8 mouse cellular contexts compared by ENCODE assay signal in the genomic region with DNA sequence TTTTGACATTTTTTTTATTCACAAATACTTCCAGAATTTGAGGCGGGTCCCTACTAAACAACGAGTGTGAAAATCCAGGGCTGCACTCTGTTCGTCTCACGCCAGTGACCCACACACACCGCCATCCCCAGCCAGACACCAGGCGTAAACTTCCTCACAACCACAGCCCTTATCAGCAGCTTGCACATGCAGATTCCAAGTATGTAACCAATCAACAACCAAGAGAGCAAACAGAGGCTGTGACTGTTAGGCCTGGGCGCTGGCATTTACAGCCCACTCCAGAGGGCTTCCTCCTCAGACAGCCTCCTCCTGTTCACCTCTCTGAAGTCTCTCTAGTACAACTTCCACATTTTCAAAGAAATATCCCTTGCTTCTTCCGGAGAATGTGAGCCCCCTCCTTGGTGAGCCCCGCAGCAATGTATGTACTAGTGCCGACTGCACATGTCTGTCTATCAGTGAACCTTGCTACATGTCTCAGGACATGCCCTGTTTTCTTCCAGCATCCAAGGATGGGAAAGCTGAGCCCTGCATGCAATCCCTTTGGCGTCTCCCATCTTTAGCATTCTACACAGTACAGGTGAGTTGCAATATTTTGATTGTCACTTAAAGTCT. TPM values are rescaled to one million over a fixed set of nuclear protein-coding genes. Genes with fewer than 3 reads are reported as not detected.
DNase-seq lines count a peak whose midpoint lies in the region; ATAC-seq and TF ChIP-seq lines count a peak whose summit lies in the region.

No protein-coding gene starts in this region.

- no peak overlapping the region for H3K27ac ChIP-seq in forebrain, embryonic 12.5 days
- H3K27ac ChIP-seq in forebrain, embryonic 10.5 days, result no peak overlapping the region
- no peak overlapping the region for H3K27ac ChIP-seq in stomach, embryonic 15.5 days
- H3K27ac ChIP-seq in stomach, postnatal 0 days (replicated peaks), result no peak overlapping the region
- H3K27ac ChIP-seq in liver, postnatal 0 days (ENCODE audit: low read depth), result no peak overlapping the region

- no peak overlapping the region for H3K4me2 ChIP-seq in forebrain, embryonic 12.5 days
- H3K4me2 ChIP-seq in stomach, embryonic 15.5 days, result no peak overlapping the region
- H3K4me2 ChIP-seq in stomach, postnatal 0 days (replicated peaks; ENCODE audit: low read depth), result no peak overlapping the region
- no peak overlapping the region for H3K4me2 ChIP-seq in liver, postnatal 0 days (ENCODE audit: low read depth, low read length)

- ATAC-seq in forebrain, embryonic 12.5 days (ENCODE audit: low FRiP score), result 0 out of 2 replicates have a peak, but pooled peaks have one; percentile 5
- ATAC-seq in stomach, embryonic 15.5 days (ENCODE audit: insufficient read depth, low FRiP score, low read depth), result 0 out of 2 replicates have a peak, but pooled peaks have one; percentile 43
- ATAC-seq in stomach, postnatal 0 days (ENCODE audit: low FRiP score, low TSS enrichment), result no peak
- ATAC-seq in liver, postnatal 0 days, result peak; percentile 77

- WGBS in forebrain, embryonic 12.5 days, result 77% methylated on average over 11 of the region's 11 CpGs
- WGBS in forebrain, embryonic 10.5 days, result 81% methylated on average over 11 of the region's 11 CpGs
- 63% methylated on average over 11 of the region's 11 CpGs for WGBS in stomach, embryonic 15.5 days
- WGBS in stomach, postnatal 0 days, result 58% methylated on average over 11 of the region's 11 CpGs
- 19% methylated on average over 11 of the region's 11 CpGs for WGBS in liver, postnatal 0 days (ENCODE audit: insufficient replicate concordance)

- no peaks in the 10 kb centered on the region for H3K9me3 ChIP-seq in forebrain, embryonic 12.5 days
- H3K9me3 ChIP-seq in forebrain, embryonic 10.5 days, result no peaks in the 10 kb centered on the region
- no peaks in the 10 kb centered on the region for H3K9me3 ChIP-seq in stomach, embryonic 15.5 days
- no peaks in the 10 kb centered on the region for H3K9me3 ChIP-seq in stomach, postnatal 0 days (ENCODE audit: control insufficient read depth, low read length)
- H3K9me3 ChIP-seq in liver, postnatal 0 days (ENCODE audit: low read length), result no peaks in the 10 kb centered on the region

- peaks cover 18% of the 10 kb centered on the region for H3K4me1 ChIP-seq in forebrain, embryonic 12.5 days
- H3K4me1 ChIP-seq in forebrain, embryonic 10.5 days, result peaks cover 20% of the 10 kb centered on the region
- H3K4me1 ChIP-seq in stomach, embryonic 15.5 days, result peaks cover 15% of the 10 kb centered on the region
- no peaks in the 10 kb centered on the region for H3K4me1 ChIP-seq in stomach, postnatal 0 days (replicated peaks; ENCODE audit: control insufficient read depth, insufficient read depth)
- H3K4me1 ChIP-seq in liver, postnatal 0 days (ENCODE audit: insufficient read depth), result peaks cover 4% of the 10 kb centered on the region; the same call in 1 of the 2 replicates

- no peaks in the 10 kb centered on the region for H3K36me3 ChIP-seq in forebrain, embryonic 12.5 days (replicated peaks)
- no peaks in the 10 kb centered on the region for H3K36me3 ChIP-seq in forebrain, embryonic 10.5 days (replicated peaks)
- no peaks in the 10 kb centered on the region for H3K36me3 ChIP-seq in stomach, embryonic 15.5 days
- H3K36me3 ChIP-seq in stomach, postnatal 0 days (ENCODE audit: control insufficient read depth, insufficient read depth, low read length), result no peaks in the 10 kb centered on the region
- H3K36me3 ChIP-seq in liver, postnatal 0 days (replicated peaks; ENCODE audit: insufficient read depth, low read length), result no peaks in the 10 kb centered on the region

- no peak for DNase-seq in forebrain, embryonic 10.5 days (ENCODE audit: extremely low spot score, low spot score)
- DNase-seq in stomach, postnatal 0 days (ENCODE audit: low spot score), result no peak
- peak; percentile 20 for DNase-seq in liver, postnatal 0 days
- peak; percentile 61 for DNase-seq in yolk sac, embryonic 10.5 days (ENCODE audit: low spot score)
- DNase-seq in ovary, postnatal 14 days (ENCODE audit: low spot score), result no peak
- DNase-seq in cerebellum, adult 18-20 months, result no peak

- H3K4me3 ChIP-seq in forebrain, embryonic 12.5 days (replicated peaks), result no peak overlapping the region
- H3K4me3 ChIP-seq in forebrain, embryonic 10.5 days, result no peak overlapping the region
- H3K4me3 ChIP-seq in stomach, embryonic 15.5 days (replicated peaks), result no peak overlapping the region
- no peak overlapping the region for H3K4me3 ChIP-seq in stomach, postnatal 0 days (ENCODE audit: low read depth, low read length)
- no peak overlapping the region for H3K4me3 ChIP-seq in liver, postnatal 0 days (ENCODE audit: low read depth, low read length)

- TF ChIP-seq EP300 in stomach, postnatal 0 days (optimal IDR thresholded peaks at IDR 0.05), result no peak
- TF ChIP-seq EP300 in liver, postnatal 0 days (IDR thresholded peaks at IDR 0.05; ENCODE audit: low read depth), result peak; percentile 43; the same call in 1 of the 2 replicates

- no peak for TF ChIP-seq CTCF in stomach, postnatal 0 days (IDR thresholded peaks at IDR 0.05; ENCODE audit: low read depth)
- TF ChIP-seq CTCF in liver, postnatal 0 days (IDR thresholded peaks at IDR 0.05; ENCODE audit: low read depth), result no peak

- peaks cover 32% of the 10 kb centered on the region for H3K27me3 ChIP-seq in forebrain, embryonic 12.5 days
- H3K27me3 ChIP-seq in forebrain, embryonic 10.5 days (ENCODE audit: poor library complexity, severe bottlenecking), result peaks cover 56% of the 10 kb centered on the region
- peaks cover 31% of the 10 kb centered on the region for H3K27me3 ChIP-seq in stomach, embryonic 15.5 days (replicated peaks)
- H3K27me3 ChIP-seq in stomach, postnatal 0 days (ENCODE audit: control insufficient read depth, insufficient read depth, low read length), result peaks cover 4% of the 10 kb centered on the region; the same call in 1 of the 2 replicates
- H3K27me3 ChIP-seq in liver, postnatal 0 days (ENCODE audit: insufficient read depth, low read length), result peaks cover 42% of the 10 kb centered on the region

- H3K9ac ChIP-seq in forebrain, embryonic 12.5 days, result no peak overlapping the region
- no peak overlapping the region for H3K9ac ChIP-seq in stomach, embryonic 15.5 days
- H3K9ac ChIP-seq in stomach, postnatal 0 days (ENCODE audit: low read length), result no peak overlapping the region
- no peak overlapping the region for H3K9ac ChIP-seq in liver, postnatal 0 days (replicated peaks)

RNA-seq across cellular contexts. Expression of a gene that starts 2.5 kb away (rescaled TPM):
- polyA plus RNA-seq in forebrain, embryonic 12.5 days (2016; fragmentation: Nextera tagmentation; extraction: Ambion mirVana), result 2.8 and 3.4 TPM in 2 replicates
- polyA plus RNA-seq in forebrain, embryonic 10.5 days (2016; fragmentation: Nextera tagmentation; extraction: Ambion mirVana), result 0.68 and 1.1 TPM in 2 replicates
- 1.3 and 1.7 TPM in 2 replicates for polyA plus RNA-seq in stomach, embryonic 15.5 days (2015; fragmentation: Nextera tagmentation; extraction: Ambion mirVana)
- 0.39 and 0.57 TPM in 2 replicates for polyA plus RNA-seq in stomach, postnatal 0 days (2015; fragmentation: Nextera tagmentation; extraction: Ambion mirVana)
- polyA plus RNA-seq in liver, postnatal 0 days (2015; fragmentation: Nextera tagmentation; extraction: Ambion mirVana), result 0.02 TPM in 1 of 2 replicates, not detected in the other

Comparison
In these comparisons a context has a peak if more than half of its experiments do, and no peak if none do; other contexts are left out.
1. DNase-seq: peak in liver, postnatal 0 days (single experiment) and yolk sac, embryonic 10.5 days (single experiment); none in forebrain, embryonic 10.5 days (single experiment), stomach, postnatal 0 days (single experiment), ovary, postnatal 14 days (single experiment) and cerebellum, adult 18-20 months (0 of 2).